Mouse (Mus musculus) forebrain, embryonic 16.5 days (tissue): ENCODE measurements at regions not wholly inside any gene's neighbourhood (a gene's known extent, or its start where the extent isn't known, plus 50 kb on each side); places are given as distances from the start of the nearest gene placed in this dataset.

Source experiments
- ATAC-seq: fragments of 200-750 bp; cut with Nextera tagmentation; 2 replicates; pipeline ENCODE4 v1.8.0; 2017; ENCODE audit warnings: mild to moderate bottlenecking, moderate library complexity
- H3K27ac ChIP-seq: fragments of 300-500 bp; sonication (generic); 2 replicates; pipeline ENCODE4 v1.5.1; 2014; ENCODE audit warnings: low read length, control low read depth
- H3K27me3 ChIP-seq: fragments of 300-500 bp; sonication (generic); replicated peaks from 2 replicates; pipeline ENCODE4 v1.6.1; 2014; ENCODE audit warnings: low read length; ENCODE audit not compliant: control insufficient read depth, insufficient read depth
- H3K36me3 ChIP-seq: fragments of 300-500 bp; sonication (generic); 2 replicates; pipeline ENCODE4 v1.6.1; 2014; ENCODE audit not compliant: control insufficient read depth, insufficient read depth
- H3K4me1 ChIP-seq: fragments of 300-500 bp; sonication (generic); replicated peaks from 2 replicates; pipeline ENCODE4 v1.6.1; 2014; ENCODE audit warnings: low read length; ENCODE audit not compliant: control insufficient read depth, insufficient read depth
- H3K4me2 ChIP-seq: fragments of 300-500 bp; sonication (generic); 2 replicates; pipeline ENCODE4 v1.6.1; 2014; ENCODE audit warnings: mild to moderate bottlenecking, low read length, control low read depth
- H3K4me3 ChIP-seq: fragments of 300-500 bp; sonication (generic); replicated peaks from 2 replicates; pipeline ENCODE4 v1.5.1; 2014; ENCODE audit warnings: mild to moderate bottlenecking, low read length, control low read depth
- H3K9ac ChIP-seq: fragments of 300-500 bp; sonication (generic); replicated peaks from 2 replicates; pipeline ENCODE4 v1.6.1; 2014; ENCODE audit warnings: low read depth, low read length, control low read depth
- H3K9me3 ChIP-seq: fragments of 300-500 bp; sonication (generic); 2 replicates; pipeline ENCODE4 v1.6.1; 2016; ENCODE audit warnings: low read length; ENCODE audit not compliant: control insufficient read depth
- WGBS: fragments of 180-500 bp; shearing (Covaris S2); extraction: QIAGEN DNeasy Blood & Tissue Kit; methylation state at CpG from one replicate; pipeline ENCODE4 v1.1.7; 2014; 5-methylcytosine and 5-hydroxymethylcytosine counted together

- Histone ChIP-seq H3K4me1 (no peaks in the 10 kb centered on the region), H3K36me3 (no peaks in the 10 kb centered on the region), H3K27ac (no peak overlapping the region), H3K9me3 (no peaks in the 10 kb centered on the region), H3K27me3 (no peaks in the 10 kb centered on the region; the same call in 1 of the 2 replicates), H3K9ac (no peak overlapping the region), H3K4me2 (no peak overlapping the region), H3K4me3 (no peak overlapping the region)
- ATAC-seq: no peak
- 40% methylated on average over 7 of the region's 7 CpGs for WGBS
These were observed 116.4 kb downstream of the Trim29 start for GRCm38 (mm10) chr9:43427007-43427406.

- Histone ChIP-seq H3K27me3 (no peaks in the 10 kb centered on the region), H3K27ac (no peak overlapping the region), H3K36me3 (no peaks in the 10 kb centered on the region), H3K4me1 (0 out of 2 replicates have a peak, but pooled peaks cover 2% of the 10 kb centered on the region), H3K4me3 (no peak overlapping the region), H3K4me2 (no peak overlapping the region), H3K9ac (no peak overlapping the region), H3K9me3 (no peaks in the 10 kb centered on the region)
- 76% methylated on average over 3 of the region's 3 CpGs for WGBS
- no peak for ATAC-seq
These were observed 123.3 kb downstream of the Trim29 start for GRCm38 (mm10) chr9:43433953-43434352.

GRCm38 (mm10) chr9:43438476-43438875 lies 127.8 kb downstream of the Trim29 start:
- no peaks in the 10 kb centered on the region for H3K9me3 ChIP-seq
- no peak overlapping the region for H3K4me3 ChIP-seq
- no peak overlapping the region for H3K4me2 ChIP-seq
- WGBS: 78% methylated on average over 11 of the region's 11 CpGs
- no peaks in the 10 kb centered on the region for H3K27me3 ChIP-seq
- no peak overlapping the region for H3K27ac ChIP-seq
- no peak overlapping the region for H3K9ac ChIP-seq
- H3K4me1 ChIP-seq: peaks cover 4% of the 10 kb centered on the region
- no peak for ATAC-seq
- H3K36me3 ChIP-seq: no peaks in the 10 kb centered on the region

GRCm38 (mm10) chr9:43440959-43441510 lies 130.4 kb downstream of the Trim29 start:
- no peak overlapping the region for H3K4me3 ChIP-seq
- H3K4me2 ChIP-seq: no peak overlapping the region
- H3K9me3 ChIP-seq: no peaks in the 10 kb centered on the region
- no peaks in the 10 kb centered on the region for H3K27me3 ChIP-seq
- no peak overlapping the region for H3K9ac ChIP-seq
- 29% methylated on average over 5 of the region's 5 CpGs for WGBS
- no peak overlapping the region for H3K27ac ChIP-seq
- H3K4me1 ChIP-seq: peaks cover 8% of the 10 kb centered on the region
- no peak for ATAC-seq
- no peaks in the 10 kb centered on the region for H3K36me3 ChIP-seq

- Histone ChIP-seq H3K27ac (no peak overlapping the region), H3K9ac (no peak overlapping the region), H3K27me3 (no peaks in the 10 kb centered on the region), H3K9me3 (no peaks in the 10 kb centered on the region), H3K4me1 (peaks cover 8% of the 10 kb centered on the region), H3K36me3 (no peaks in the 10 kb centered on the region), H3K4me2 (no peak overlapping the region), H3K4me3 (no peak overlapping the region)
- 94% methylated on average over 1 of the region's 1 CpGs for WGBS
- ATAC-seq: no peak
These were observed 134.8 kb downstream of the Trim29 start for GRCm38 (mm10) chr9:43445491-43445890.

- WGBS: 74% methylated on average over 7 of the region's 7 CpGs
- H3K27me3 ChIP-seq: no peaks in the 10 kb centered on the region
- H3K9me3 ChIP-seq: no peaks in the 10 kb centered on the region
- ATAC-seq: no peak
- 0 out of 2 replicates have a peak, but pooled peaks cover 4% of the 10 kb centered on the region for H3K4me1 ChIP-seq
- H3K4me2 ChIP-seq: no peak overlapping the region
- no peak overlapping the region for H3K4me3 ChIP-seq
- H3K27ac ChIP-seq: no peak overlapping the region
- no peaks in the 10 kb centered on the region for H3K36me3 ChIP-seq
- H3K9ac ChIP-seq: no peak overlapping the region
These were observed 136.7 kb downstream of the Trim29 start for GRCm38 (mm10) chr9:43447372-43447771.

- H3K27me3 ChIP-seq: peaks cover 3% of the 10 kb centered on the region; the same call in 1 of the 2 replicates
- H3K9ac ChIP-seq: no peak overlapping the region
- no peak overlapping the region for H3K4me3 ChIP-seq
- no peaks in the 10 kb centered on the region for H3K9me3 ChIP-seq
- H3K27ac ChIP-seq: no peak overlapping the region
- H3K4me1 ChIP-seq: peaks cover 7% of the 10 kb centered on the region
- H3K36me3 ChIP-seq: no peaks in the 10 kb centered on the region
- WGBS: 62% methylated on average over 5 of the region's 5 CpGs
- H3K4me2 ChIP-seq: no peak overlapping the region
- ATAC-seq: no peak
These were observed 138.3 kb downstream of the Trim29 start for GRCm38 (mm10) chr9:43448981-43449380.

- Histone ChIP-seq H3K9me3 (no peaks in the 10 kb centered on the region), H3K4me3 (no peak overlapping the region), H3K27ac (no peak overlapping the region), H3K4me2 (peak overlapping the region; percentile 0; the same call in 1 of the 2 replicates), H3K4me1 (peaks cover 7% of the 10 kb centered on the region), H3K27me3 (peaks cover 3% of the 10 kb centered on the region; the same call in 1 of the 2 replicates), H3K36me3 (no peaks in the 10 kb centered on the region), H3K9ac (no peak overlapping the region)
- no peak for ATAC-seq
- WGBS: 6% methylated on average over 14 of the region's 14 CpGs
These were observed 143.4 kb downstream of the Trim29 start for GRCm38 (mm10) chr9:43453953-43454582.

GRCm38 (mm10) chr9:43457736-43458135 lies 147.1 kb downstream of the Trim29 start:
- no peak overlapping the region for H3K4me3 ChIP-seq
- H3K9me3 ChIP-seq: no peaks in the 10 kb centered on the region
- peaks cover 2% of the 10 kb centered on the region; the same call in 1 of the 2 replicates for H3K27me3 ChIP-seq
- no peak overlapping the region for H3K4me2 ChIP-seq
- 90% methylated on average over 2 of the region's 2 CpGs for WGBS
- H3K36me3 ChIP-seq: no peaks in the 10 kb centered on the region
- H3K4me1 ChIP-seq: peaks cover 7% of the 10 kb centered on the region
- no peak overlapping the region for H3K9ac ChIP-seq
- no peak for ATAC-seq
- no peak overlapping the region for H3K27ac ChIP-seq
